Mouse (Mus musculus) lung, postnatal 36 days (tissue): Measurements from ENCODE around the gene Cd44.

Experiments used
- DNase-seq: peaks from one replicate; pipeline ENCODE4 v3.0.0; 2022; ENCODE audit warnings: mixed read lengths

Cd44 gene

GRCm38 (mm10) chr2:102913833-102914545, 12.5 kb upstream of the Cd44 start:
- no peak for DNase-seq

GRCm38 (mm10) chr2:102912951-102913350, 11.5 kb upstream of the Cd44 start:
- no peak for DNase-seq

- DNase-seq: no peak
Measured at GRCm38 (mm10) chr2:102912469-102912868, 11.0 kb upstream of the Cd44 start.

- DNase-seq: no peak
Measured at GRCm38 (mm10) chr2:102909403-102909802, 7.9 kb upstream of the Cd44 start.

GRCm38 (mm10) chr2:102905604-102906003, 4.1 kb upstream of the Cd44 start:
- no peak for DNase-seq

GRCm38 (mm10) chr2:102901828-102902223, 361 bp upstream of the Cd44 start:
- DNase-seq: no peak

- no peak for DNase-seq
Measured at GRCm38 (mm10) chr2:102900230-102900721, 1.2 kb downstream of the Cd44 start.

GRCm38 (mm10) chr2:102899238-102899637, 2.2 kb downstream of the Cd44 start:
- peak; percentile 49 for DNase-seq

- no peak for DNase-seq
Measured at GRCm38 (mm10) chr2:102898585-102898984, 2.9 kb downstream of the Cd44 start.

GRCm38 (mm10) chr2:102896154-102896553, 5.3 kb downstream of the Cd44 start:
- no peak for DNase-seq

- no peak for DNase-seq
Measured at GRCm38 (mm10) chr2:102895197-102895596, 6.3 kb downstream of the Cd44 start.

- peak; percentile 61 for DNase-seq
Measured at GRCm38 (mm10) chr2:102894785-102895184, 6.7 kb downstream of the Cd44 start.

- DNase-seq: no peak
Measured at GRCm38 (mm10) chr2:102888688-102889225, 12.7 kb downstream of the Cd44 start.

- no peak for DNase-seq
Measured at GRCm38 (mm10) chr2:102887137-102887536, 14.3 kb downstream of the Cd44 start.

GRCm38 (mm10) chr2:102886306-102886935, 15.0 kb downstream of the Cd44 start:
- DNase-seq: no peak

GRCm38 (mm10) chr2:102882597-102883272, 18.7 kb downstream of the Cd44 start:
- DNase-seq: peak; percentile 34

GRCm38 (mm10) chr2:102882004-102882588, 19.4 kb downstream of the Cd44 start:
- DNase-seq: peak; percentile 33

- no peak for DNase-seq
Measured at GRCm38 (mm10) chr2:102878513-102878912, 23.0 kb downstream of the Cd44 start.

- DNase-seq: peak; percentile 52
Measured at GRCm38 (mm10) chr2:102877463-102877862, 24.0 kb downstream of the Cd44 start.

GRCm38 (mm10) chr2:102876141-102876540, 25.3 kb downstream of the Cd44 start:
- no peak for DNase-seq

- DNase-seq: peak; percentile 63
Measured at GRCm38 (mm10) chr2:102873848-102874247, 27.6 kb downstream of the Cd44 start.

GRCm38 (mm10) chr2:102873194-102873593, 28.3 kb downstream of the Cd44 start:
- no peak for DNase-seq

- no peak for DNase-seq
Measured at GRCm38 (mm10) chr2:102872436-102872835, 29.0 kb downstream of the Cd44 start.
